Mouse (Mus musculus): Measurements from ENCODE around the gene Zfp638. TPM values are rescaled to one million over a fixed set of nuclear protein-coding genes. Genes with fewer than 3 reads are reported as not detected.

Zfp638 gene
- polyA plus RNA-seq, 1 experiment = 82.0 TPM

DNA sequence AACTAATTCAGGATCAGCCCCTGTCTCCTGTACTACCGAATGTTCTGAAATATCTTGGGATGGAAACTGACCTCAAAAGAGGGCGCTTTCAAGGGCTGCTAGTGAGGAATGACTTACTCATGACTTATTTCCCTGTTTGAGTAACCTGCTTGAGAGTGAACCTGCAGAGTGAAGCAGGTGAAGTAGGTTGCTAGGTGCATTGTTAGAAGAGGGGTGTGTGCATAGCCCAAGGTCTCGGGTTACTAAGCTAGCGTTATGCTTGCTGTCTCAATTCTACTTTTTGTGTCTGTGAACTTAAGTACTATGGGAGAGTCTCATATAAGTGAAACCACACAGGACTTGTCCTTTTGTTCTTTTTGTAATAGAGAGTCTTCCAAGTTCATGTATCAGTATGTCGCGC is 26.8 kb upstream of the Zfp638 start:
- Histone ChIP-seq H3K4me3 (ENCODE audit: insufficient read depth, low read length) (no peak overlapping the region), H3K4me1 (ENCODE audit: control insufficient read depth, insufficient read depth, low read length) (peaks cover 12% of the 10 kb centered on the region), H3K27ac (ENCODE audit: insufficient read depth, low read depth, low read length) (no peak overlapping the region)
- TF ChIP-seq POLR2A (IDR thresholded peaks at IDR 0.05; ENCODE audit: borderline replicate concordance, low read depth, low read length) (no peak), CTCF (IDR thresholded peaks at IDR 0.05; ENCODE audit: low read depth, low read length) (no peak)

DNA sequence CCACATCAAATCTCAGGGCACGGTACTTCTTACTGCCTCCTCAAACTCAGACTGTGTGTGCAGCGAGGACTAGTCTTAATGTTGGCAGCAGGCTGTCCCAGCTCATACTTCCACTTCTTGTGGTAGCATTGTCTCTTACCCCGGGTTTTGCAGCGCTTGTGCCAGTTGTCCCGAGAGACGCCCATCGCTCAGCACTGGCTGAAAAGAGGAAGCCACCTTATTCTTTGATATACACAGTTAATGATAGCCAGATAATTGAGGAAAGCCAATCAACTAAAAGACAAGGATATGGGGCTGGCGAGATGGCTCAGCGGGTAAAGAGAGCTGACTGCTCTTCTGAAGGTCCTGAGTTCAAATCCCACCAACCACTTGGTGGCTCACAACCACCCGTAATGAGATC is 22.0 kb upstream of the Zfp638 start:
- Histone ChIP-seq H3K4me1 (ENCODE audit: control insufficient read depth, insufficient read depth, low read length) (peaks cover 3% of the 10 kb centered on the region; the same call in 1 of the 2 replicates), H3K27ac (ENCODE audit: insufficient read depth, low read depth, low read length) (no peak overlapping the region), H3K4me3 (ENCODE audit: insufficient read depth, low read length) (no peak overlapping the region)

GRCm38 (mm10) chr6:83846141-83846540 is 20.8 kb upstream of the Zfp638 start:
- TF ChIP-seq CTCF (IDR thresholded peaks at IDR 0.05; ENCODE audit: low read depth, low read length) (no peak), POLR2A (IDR thresholded peaks at IDR 0.05; ENCODE audit: borderline replicate concordance, low read depth, low read length) (no peak)
- Histone ChIP-seq H3K27ac (ENCODE audit: insufficient read depth, low read depth, low read length) (no peak overlapping the region), H3K4me3 (ENCODE audit: insufficient read depth, low read length) (no peak overlapping the region), H3K4me1 (ENCODE audit: control insufficient read depth, insufficient read depth, low read length) (peaks cover 3% of the 10 kb centered on the region; the same call in 1 of the 2 replicates)

More for the DNA sequence above, 22.0 kb upstream of the Zfp638 start:
- TF ChIP-seq POLR2A (IDR thresholded peaks at IDR 0.05; ENCODE audit: borderline replicate concordance, low read depth, low read length) (no peak), CTCF (IDR thresholded peaks at IDR 0.05; ENCODE audit: low read depth, low read length) (no peak)

- H3K4me1 ChIP-seq (ENCODE audit: control insufficient read depth, insufficient read depth, low read length) = peaks cover 3% of the 10 kb centered on the region; the same call in 1 of the 2 replicates
- no peak overlapping the region for H3K4me3 ChIP-seq (ENCODE audit: insufficient read depth, low read length)
- no peak overlapping the region for H3K27ac ChIP-seq (ENCODE audit: insufficient read depth, low read depth, low read length)
- TF ChIP-seq POLR2A (IDR thresholded peaks at IDR 0.05; ENCODE audit: borderline replicate concordance, low read depth, low read length) (no peak), CTCF (IDR thresholded peaks at IDR 0.05; ENCODE audit: low read depth, low read length) (no peak)
Observed at GRCm38 (mm10) chr6:83849446-83849845, 17.5 kb upstream of the Zfp638 start.

GRCm38 (mm10) chr6:83857476-83857875 is 9.4 kb upstream of the Zfp638 start:
- TF ChIP-seq CTCF (IDR thresholded peaks at IDR 0.05; ENCODE audit: low read depth, low read length) (no peak), POLR2A (IDR thresholded peaks at IDR 0.05; ENCODE audit: borderline replicate concordance, low read depth, low read length) (no peak)
- peaks cover 9% of the 10 kb centered on the region for H3K4me1 ChIP-seq (ENCODE audit: control insufficient read depth, insufficient read depth, low read length)
- no peak overlapping the region for H3K27ac ChIP-seq (ENCODE audit: insufficient read depth, low read depth, low read length)
- no peak overlapping the region for H3K4me3 ChIP-seq (ENCODE audit: insufficient read depth, low read length)

DNA sequence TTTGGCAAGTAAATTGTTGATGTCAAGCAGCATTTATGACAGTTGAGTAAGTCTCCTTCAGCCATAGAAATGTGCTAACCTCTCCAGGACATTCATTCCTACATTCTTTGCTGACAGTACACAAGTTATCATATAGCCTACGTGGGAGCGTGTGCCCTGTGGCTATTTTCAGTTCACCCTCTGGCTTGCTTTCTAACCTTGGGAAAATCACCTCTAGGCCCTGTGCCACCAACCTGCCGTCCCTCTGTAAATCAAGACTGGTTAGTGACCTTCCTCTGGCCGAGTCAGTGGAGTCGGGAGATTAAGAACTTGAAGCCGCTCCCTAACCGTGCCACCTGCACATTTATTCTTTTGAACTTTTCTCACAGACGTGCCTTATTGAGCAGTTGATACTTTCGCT is 6.9 kb upstream of the Zfp638 start:
- Histone ChIP-seq H3K4me3 (ENCODE audit: insufficient read depth, low read length) (no peak overlapping the region), H3K4me1 (ENCODE audit: control insufficient read depth, insufficient read depth, low read length) (peaks cover 9% of the 10 kb centered on the region), H3K27ac (ENCODE audit: insufficient read depth, low read depth, low read length) (no peak overlapping the region)
- TF ChIP-seq POLR2A (IDR thresholded peaks at IDR 0.05; ENCODE audit: borderline replicate concordance, low read depth, low read length) (no peak), CTCF (IDR thresholded peaks at IDR 0.05; ENCODE audit: low read depth, low read length) (no peak)

DNA sequence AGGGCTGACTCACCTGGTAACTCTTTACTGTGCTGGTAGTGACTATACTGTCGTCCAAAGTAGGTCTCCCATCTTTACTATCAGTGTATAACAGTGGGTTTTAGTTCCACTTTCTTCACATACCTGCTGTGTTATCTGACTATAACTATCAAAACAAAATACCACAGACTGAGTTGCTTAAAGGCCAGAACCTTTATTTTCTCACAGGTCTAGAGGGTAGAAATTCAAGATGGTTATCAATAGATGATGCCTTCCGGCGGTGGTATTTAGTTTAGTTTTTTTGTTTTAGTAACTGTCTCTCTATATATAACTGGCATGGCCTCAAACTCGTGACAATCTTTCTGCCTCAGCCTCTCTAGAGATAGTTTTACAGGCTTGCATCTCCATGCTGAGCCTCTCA is 3.4 kb upstream of the Zfp638 start:
- H3K27ac ChIP-seq (ENCODE audit: insufficient read depth, low read depth, low read length) = no peak overlapping the region
- TF ChIP-seq CTCF (IDR thresholded peaks at IDR 0.05; ENCODE audit: low read depth, low read length) (no peak), POLR2A (IDR thresholded peaks at IDR 0.05; ENCODE audit: borderline replicate concordance, low read depth, low read length) (no peak)
- H3K4me3 ChIP-seq (ENCODE audit: insufficient read depth, low read length) = no peak overlapping the region
- peaks cover 3% of the 10 kb centered on the region; the same call in 1 of the 2 replicates for H3K4me1 ChIP-seq (ENCODE audit: control insufficient read depth, insufficient read depth, low read length)

DNA sequence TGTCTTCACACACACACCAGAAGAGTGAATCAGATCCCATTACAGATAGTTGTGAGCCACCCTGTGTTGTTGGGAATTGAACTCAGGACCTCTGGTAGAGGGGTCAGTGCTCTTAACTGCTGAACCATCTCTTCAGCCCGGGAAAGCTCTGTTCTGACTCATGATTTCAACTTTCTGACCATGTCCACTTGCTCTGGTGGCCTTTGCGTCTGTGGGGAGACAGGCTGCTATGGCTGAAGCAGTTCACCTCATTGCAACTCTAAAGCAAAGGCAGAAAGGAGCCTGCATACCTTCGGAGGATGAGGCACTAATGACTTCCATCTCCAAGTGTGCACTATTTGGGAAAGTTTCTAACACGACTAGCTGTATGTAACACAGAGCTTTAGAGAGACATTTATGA is 486 bp upstream of the Zfp638 start:
- H3K27ac ChIP-seq (ENCODE audit: insufficient read depth, low read depth, low read length) = no peak overlapping the region
- no peak for TF ChIP-seq POLR2A (IDR thresholded peaks at IDR 0.05; ENCODE audit: borderline replicate concordance, low read depth, low read length)
- no peak for TF ChIP-seq CTCF (IDR thresholded peaks at IDR 0.05; ENCODE audit: low read depth, low read length)

GRCm38 (mm10) chr6:83867598-83868585 is 983 bp downstream of the Zfp638 start:
- Histone ChIP-seq H3K4me1 (ENCODE audit: control insufficient read depth, insufficient read depth, low read length) (peaks cover 4% of the 10 kb centered on the region), H3K27ac (ENCODE audit: insufficient read depth, low read depth, low read length) (peak overlapping the region; percentile 65), H3K4me3 (ENCODE audit: insufficient read depth, low read length) (peak overlapping the region; percentile 91)
- TF ChIP-seq CTCF (IDR thresholded peaks at IDR 0.05; ENCODE audit: low read depth, low read length) (no peak), POLR2A (IDR thresholded peaks at IDR 0.05; ENCODE audit: borderline replicate concordance, low read depth, low read length) (no peak)

More for the DNA sequence above, 486 bp upstream of the Zfp638 start:
- H3K4me3 ChIP-seq (ENCODE audit: insufficient read depth, low read length) = no peak overlapping the region
- H3K4me1 ChIP-seq (ENCODE audit: control insufficient read depth, insufficient read depth, low read length) = peaks cover 3% of the 10 kb centered on the region

DNA sequence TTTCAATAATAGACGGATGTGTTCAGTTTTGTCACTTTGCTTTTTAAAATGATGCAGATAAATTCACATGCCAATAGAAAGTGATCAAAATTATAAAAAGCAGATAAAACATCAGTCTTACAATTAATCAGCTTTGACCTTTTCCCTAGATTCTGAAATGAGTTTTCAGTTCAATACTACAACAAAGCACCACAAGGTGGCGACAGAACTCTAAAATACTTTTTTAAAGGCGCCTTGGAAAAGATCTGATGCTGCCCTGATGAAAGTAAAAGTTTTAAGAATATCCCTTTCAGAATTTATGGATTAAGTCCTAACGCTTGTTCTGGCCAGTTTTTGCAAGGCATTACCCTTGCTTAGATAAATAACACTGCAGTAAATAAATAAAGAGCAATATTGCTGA is 12.9 kb downstream of the Zfp638 start:
- TF ChIP-seq CTCF (IDR thresholded peaks at IDR 0.05; ENCODE audit: low read depth, low read length) = no peak
- TF ChIP-seq POLR2A (IDR thresholded peaks at IDR 0.05; ENCODE audit: borderline replicate concordance, low read depth, low read length) = no peak
- Histone ChIP-seq H3K4me1 (ENCODE audit: control insufficient read depth, insufficient read depth, low read length) (no peaks in the 10 kb centered on the region), H3K27ac (ENCODE audit: insufficient read depth, low read depth, low read length) (no peak overlapping the region), H3K4me3 (ENCODE audit: insufficient read depth, low read length) (no peak overlapping the region)
